Mouse (Mus musculus) heart, postnatal 0 days (tissue): ENCODE results near the gene Rasal2.

Experiments used
- CTCF ChIP-seq: IDR thresholded peaks from 2 replicates; pipeline ENCODE4 v1.5.1; 2016; ENCODE audit warnings: antibody characterized with exemption, control low read depth, low read depth
- EP300 ChIP-seq: IDR thresholded peaks from 2 replicates; pipeline ENCODE4 v1.6.1; 2016; ENCODE audit warnings: antibody characterized with exemption, low read depth

GRCm38 (mm10) chr1:157231016-157231415 is 181.4 kb downstream of the Rasal2 start:
- no peak for TF ChIP-seq EP300
- TF ChIP-seq CTCF = no peak
